Mouse (Mus musculus) left cerebral cortex, adult 8-10 months (tissue): ENCODE results near the gene Senp3. TPM values are rescaled to one million over a fixed set of nuclear protein-coding genes. Genes with fewer than 3 reads are reported as not detected.
A peak's percentile ranks its signal among the peaks of the same experiment; 100 is the strongest.
"Not testable (repeated sequence)": the region's sequence is repeated elsewhere in the genome, so short reads cannot be mapped to it uniquely, and the experiment has no call there.

Source experiments
- DNase-seq, 2 experiments: peaks; one replicate each; pipeline ENCODE4 v3.0.0; 2022; ENCODE audit warnings: low spot score in 2 of 2
- total RNA-seq, 4 experiments: library from RNA; stranded (reverse); gene quantifications; 2 replicates each; pipeline ENCODE4 v1.2.4; 2022

The Senp3 gene
- total RNA-seq, 4 experiments from 2014 or later: 72.6 to 96.8 (median 83.6) TPM

- peak in 1 of 2 experiments; percentile 51 for DNase-seq
These were observed 25.0 kb upstream of the Senp3 start for GRCm38 (mm10) chr11:69706775-69707479.

GRCm38 (mm10) chr11:69704613-69705010, 22.7 kb upstream of the Senp3 start:
- no peak for DNase-seq

GRCm38 (mm10) chr11:69703814-69704612, 22.1 kb upstream of the Senp3 start:
- no peak for DNase-seq

GRCm38 (mm10) chr11:69703381-69703780, 21.5 kb upstream of the Senp3 start:
- DNase-seq: not testable (repeated sequence)

- DNase-seq: not testable (repeated sequence)
These were observed 21.0 kb upstream of the Senp3 start for GRCm38 (mm10) chr11:69702886-69703285.

GRCm38 (mm10) chr11:69699595-69699994, 17.7 kb upstream of the Senp3 start:
- no peak for DNase-seq

GRCm38 (mm10) chr11:69698574-69698973, 16.7 kb upstream of the Senp3 start:
- no peak for DNase-seq

GRCm38 (mm10) chr11:69697396-69697795, 15.5 kb upstream of the Senp3 start:
- DNase-seq: no peak

GRCm38 (mm10) chr11:69695361-69696181, 13.7 kb upstream of the Senp3 start, which contains the start of the genes Tnfsf12 and Tnfsfm13:
Tnfsf12 (minus strand) TSS chr11:69695849.
Tnfsfm13 (minus strand) TSS chr11:69696098.
- DNase-seq: no peak

GRCm38 (mm10) chr11:69695046-69695360, 13.1 kb upstream of the Senp3 start:
- DNase-seq: peak in 1 of 2 experiments; percentile 56

GRCm38 (mm10) chr11:69693421-69693965, 11.6 kb upstream of the Senp3 start:
- no peak for DNase-seq

GRCm38 (mm10) chr11:69692863-69693262, 11.0 kb upstream of the Senp3 start:
- no peak for DNase-seq

GRCm38 (mm10) chr11:69692196-69692811, 10.4 kb upstream of the Senp3 start:
- no peak for DNase-seq

GRCm38 (mm10) chr11:69689891-69690290, 8.0 kb upstream of the Senp3 start:
- DNase-seq: no peak

- DNase-seq: no peak
These were observed 5.2 kb upstream of the Senp3 start for GRCm38 (mm10) chr11:69687061-69687460.

GRCm38 (mm10) chr11:69686377-69686776, 4.5 kb upstream of the Senp3 start:
- no peak for DNase-seq

- DNase-seq: no peak
These were observed 3.8 kb upstream of the Senp3 start, which contains the start of gene Tnfsf13 for GRCm38 (mm10) chr11:69685526-69686148. Tnfsf13 (minus strand) TSS chr11:69685784.

GRCm38 (mm10) chr11:69684936-69685335, 3.1 kb upstream of the Senp3 start:
- DNase-seq: no peak

GRCm38 (mm10) chr11:69684128-69684745, 2.4 kb upstream of the Senp3 start:
- DNase-seq: no peak

GRCm38 (mm10) chr11:69683576-69683975, 1.7 kb upstream of the Senp3 start:
- DNase-seq: no peak
